Mouse (Mus musculus) lung, adult 2 months (tissue): ENCODE results near the gene Ythdc1.

Experiments
- CTCF ChIP-seq: fragments of 200-500 bp; IDR thresholded peaks from 2 replicates; pipeline ENCODE4 v1.5.1; 2011; ENCODE audit warnings: mild to moderate bottlenecking, low read length, control low read depth; ENCODE audit not compliant: insufficient read depth
- POLR2A ChIP-seq: fragments of 200-500 bp; IDR thresholded peaks from 2 replicates; pipeline ENCODE4 v1.6.1; 2011; ENCODE audit warnings: low read depth, mild to moderate bottlenecking, control low read depth, low read length, borderline replicate concordance; ENCODE audit errors: extremely low read depth

- TF ChIP-seq CTCF (no peak), POLR2A (no peak)
Observed at GRCm38 (mm10) chr5:86840207-86840606, 36.2 kb downstream of the Ythdc1 start.
